Mouse (Mus musculus): Measurements from ENCODE around the gene Tekt3. TPM values are rescaled to one million over a fixed set of nuclear protein-coding genes. Genes with fewer than 3 reads are reported as not detected.

The Tekt3 gene
- polyA plus RNA-seq, 1 experiment = 122 TPM

GRCm38 (mm10) chr11:63134742-63135482, 73.5 kb downstream of the Tekt3 start:
- TF ChIP-seq CTCF (IDR thresholded peaks at IDR 0.05; ENCODE audit: control insufficient read depth, insufficient read depth, insufficient replicate concordance, low read depth, low read length) (no peak), POLR2A (IDR thresholded peaks at IDR 0.05; ENCODE audit: control insufficient read depth, low read depth, low read length) (no peak)
- H3K4me3 ChIP-seq (ENCODE audit: control insufficient read depth, low read depth, low read length) = no peak overlapping the region
- H3K27me3 ChIP-seq (ENCODE audit: control insufficient read depth, insufficient read depth, low read length) = no peaks in the 10 kb centered on the region
- peak overlapping the region; percentile 10 for H3K27ac ChIP-seq (ENCODE audit: control insufficient read depth, insufficient read depth, low read depth, low read length)
- H3K36me3 ChIP-seq (ENCODE audit: control insufficient read depth, insufficient read depth, low read length) = no peaks in the 10 kb centered on the region
- H3K4me1 ChIP-seq (ENCODE audit: control insufficient read depth, insufficient read depth, low read length) = peaks cover 6% of the 10 kb centered on the region; the same call in 1 of the 2 replicates

- Histone ChIP-seq H3K4me1 (ENCODE audit: control insufficient read depth, insufficient read depth, low read length) (peaks cover 6% of the 10 kb centered on the region; the same call in 1 of the 2 replicates), H3K27ac (ENCODE audit: control insufficient read depth, insufficient read depth, low read depth, low read length) (peak overlapping the region; percentile 10; the same call in 1 of the 2 replicates), H3K4me3 (ENCODE audit: control insufficient read depth, low read depth, low read length) (no peak overlapping the region), H3K27me3 (ENCODE audit: control insufficient read depth, insufficient read depth, low read length) (no peaks in the 10 kb centered on the region), H3K36me3 (ENCODE audit: control insufficient read depth, insufficient read depth, low read length) (no peaks in the 10 kb centered on the region)
- TF ChIP-seq CTCF (IDR thresholded peaks at IDR 0.05; ENCODE audit: control insufficient read depth, insufficient read depth, insufficient replicate concordance, low read depth, low read length) (peak; percentile 99), POLR2A (IDR thresholded peaks at IDR 0.05; ENCODE audit: control insufficient read depth, low read depth, low read length) (no peak)
Observed at GRCm38 (mm10) chr11:63135622-63136021, 74.2 kb downstream of the Tekt3 start.

GRCm38 (mm10) chr11:63136205-63136604, 74.8 kb downstream of the Tekt3 start:
- TF ChIP-seq CTCF (IDR thresholded peaks at IDR 0.05; ENCODE audit: control insufficient read depth, insufficient read depth, insufficient replicate concordance, low read depth, low read length) = no peak
- TF ChIP-seq POLR2A (IDR thresholded peaks at IDR 0.05; ENCODE audit: control insufficient read depth, low read depth, low read length) = no peak
- H3K36me3 ChIP-seq (ENCODE audit: control insufficient read depth, insufficient read depth, low read length) = no peaks in the 10 kb centered on the region
- H3K4me3 ChIP-seq (ENCODE audit: control insufficient read depth, low read depth, low read length) = no peak overlapping the region
- no peaks in the 10 kb centered on the region for H3K27me3 ChIP-seq (ENCODE audit: control insufficient read depth, insufficient read depth, low read length)
- peaks cover 6% of the 10 kb centered on the region; the same call in 1 of the 2 replicates for H3K4me1 ChIP-seq (ENCODE audit: control insufficient read depth, insufficient read depth, low read length)
- no peak overlapping the region for H3K27ac ChIP-seq (ENCODE audit: control insufficient read depth, insufficient read depth, low read depth, low read length)

- Histone ChIP-seq H3K27ac (ENCODE audit: control insufficient read depth, insufficient read depth, low read depth, low read length) (no peak overlapping the region), H3K4me1 (ENCODE audit: control insufficient read depth, insufficient read depth, low read length) (peaks cover 3% of the 10 kb centered on the region; the same call in 1 of the 2 replicates), H3K27me3 (ENCODE audit: control insufficient read depth, insufficient read depth, low read length) (no peaks in the 10 kb centered on the region), H3K36me3 (ENCODE audit: control insufficient read depth, insufficient read depth, low read length) (no peaks in the 10 kb centered on the region), H3K4me3 (ENCODE audit: control insufficient read depth, low read depth, low read length) (no peak overlapping the region)
- no peak for TF ChIP-seq CTCF (IDR thresholded peaks at IDR 0.05; ENCODE audit: control insufficient read depth, insufficient read depth, insufficient replicate concordance, low read depth, low read length)
- no peak for TF ChIP-seq POLR2A (IDR thresholded peaks at IDR 0.05; ENCODE audit: control insufficient read depth, low read depth, low read length)
Observed at GRCm38 (mm10) chr11:63136836-63137416, 75.5 kb downstream of the Tekt3 start.

GRCm38 (mm10) chr11:63138739-63139138, 77.3 kb downstream of the Tekt3 start:
- no peak overlapping the region for H3K27ac ChIP-seq (ENCODE audit: control insufficient read depth, insufficient read depth, low read depth, low read length)
- no peaks in the 10 kb centered on the region for H3K27me3 ChIP-seq (ENCODE audit: control insufficient read depth, insufficient read depth, low read length)
- H3K4me1 ChIP-seq (ENCODE audit: control insufficient read depth, insufficient read depth, low read length) = no peaks in the 10 kb centered on the region
- no peaks in the 10 kb centered on the region for H3K36me3 ChIP-seq (ENCODE audit: control insufficient read depth, insufficient read depth, low read length)
- no peak for TF ChIP-seq POLR2A (IDR thresholded peaks at IDR 0.05; ENCODE audit: control insufficient read depth, low read depth, low read length)
- TF ChIP-seq CTCF (IDR thresholded peaks at IDR 0.05; ENCODE audit: control insufficient read depth, insufficient read depth, insufficient replicate concordance, low read depth, low read length) = no peak
- H3K4me3 ChIP-seq (ENCODE audit: control insufficient read depth, low read depth, low read length) = no peak overlapping the region

GRCm38 (mm10) chr11:63142311-63142710, 80.9 kb downstream of the Tekt3 start:
- TF ChIP-seq POLR2A (IDR thresholded peaks at IDR 0.05; ENCODE audit: control insufficient read depth, low read depth, low read length) (no peak), CTCF (IDR thresholded peaks at IDR 0.05; ENCODE audit: control insufficient read depth, insufficient read depth, insufficient replicate concordance, low read depth, low read length) (no peak)

GRCm38 (mm10) chr11:63142816-63143215, 81.4 kb downstream of the Tekt3 start:
- H3K27ac ChIP-seq (ENCODE audit: control insufficient read depth, insufficient read depth, low read depth, low read length) = no peak overlapping the region
- no peaks in the 10 kb centered on the region for H3K4me1 ChIP-seq (ENCODE audit: control insufficient read depth, insufficient read depth, low read length)
- H3K4me3 ChIP-seq (ENCODE audit: control insufficient read depth, low read depth, low read length) = no peak overlapping the region
- H3K36me3 ChIP-seq (ENCODE audit: control insufficient read depth, insufficient read depth, low read length) = no peaks in the 10 kb centered on the region
- H3K27me3 ChIP-seq (ENCODE audit: control insufficient read depth, insufficient read depth, low read length) = no peaks in the 10 kb centered on the region
- TF ChIP-seq CTCF (IDR thresholded peaks at IDR 0.05; ENCODE audit: control insufficient read depth, insufficient read depth, insufficient replicate concordance, low read depth, low read length) = no peak
- no peak for TF ChIP-seq POLR2A (IDR thresholded peaks at IDR 0.05; ENCODE audit: control insufficient read depth, low read depth, low read length)

More at GRCm38 (mm10) chr11:63142311-63142710, 80.9 kb downstream of the Tekt3 start:
- Histone ChIP-seq H3K4me1 (ENCODE audit: control insufficient read depth, insufficient read depth, low read length) (no peaks in the 10 kb centered on the region), H3K27me3 (ENCODE audit: control insufficient read depth, insufficient read depth, low read length) (no peaks in the 10 kb centered on the region), H3K4me3 (ENCODE audit: control insufficient read depth, low read depth, low read length) (no peak overlapping the region), H3K36me3 (ENCODE audit: control insufficient read depth, insufficient read depth, low read length) (no peaks in the 10 kb centered on the region), H3K27ac (ENCODE audit: control insufficient read depth, insufficient read depth, low read depth, low read length) (no peak overlapping the region)
